Mouse (Mus musculus): ENCODE results near the gene Kdm8.

The Kdm8 gene

DNA sequence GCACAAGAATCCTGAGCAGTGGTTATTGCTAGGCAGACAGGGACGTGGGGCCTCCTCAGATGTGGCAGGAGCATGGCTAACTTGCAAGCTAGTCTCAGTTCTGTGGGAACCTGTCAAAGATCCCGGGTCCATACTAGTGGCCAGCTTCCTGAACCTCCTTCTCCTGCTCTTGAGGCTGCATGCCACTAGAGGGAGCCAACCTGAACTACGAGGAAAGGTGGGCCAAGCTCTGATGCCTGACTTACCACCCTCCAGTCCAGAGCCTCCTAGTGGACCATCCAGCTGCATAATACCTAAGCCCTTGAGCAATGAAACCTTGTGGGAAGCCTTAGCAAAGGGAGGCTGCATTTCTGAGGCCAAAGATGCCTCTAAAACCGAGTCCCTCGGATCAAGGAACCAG is 25.5 kb downstream of the Kdm8 start:
- DNase-seq, result peak; percentile 41

DNA sequence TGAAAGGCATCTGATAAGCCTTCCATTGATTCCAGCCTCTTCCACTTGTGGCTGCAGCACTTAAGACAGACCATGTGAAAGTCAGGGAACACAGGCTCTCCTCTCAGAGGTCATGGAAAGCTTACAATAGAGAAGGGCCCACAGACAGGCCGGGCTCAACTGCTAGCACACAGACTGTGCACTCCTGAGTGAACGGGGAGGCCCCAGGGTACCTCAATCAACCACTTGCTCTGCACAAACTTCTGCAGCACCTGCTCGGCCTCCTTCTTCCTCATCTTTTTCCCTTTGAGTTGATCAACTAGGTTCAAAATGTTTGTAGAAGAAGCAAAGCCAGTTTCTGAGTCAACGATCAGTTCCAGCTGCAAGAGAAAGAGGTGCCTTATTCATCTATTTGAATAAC is 26.4 kb downstream of the Kdm8 start:
- no peak for DNase-seq

DNA sequence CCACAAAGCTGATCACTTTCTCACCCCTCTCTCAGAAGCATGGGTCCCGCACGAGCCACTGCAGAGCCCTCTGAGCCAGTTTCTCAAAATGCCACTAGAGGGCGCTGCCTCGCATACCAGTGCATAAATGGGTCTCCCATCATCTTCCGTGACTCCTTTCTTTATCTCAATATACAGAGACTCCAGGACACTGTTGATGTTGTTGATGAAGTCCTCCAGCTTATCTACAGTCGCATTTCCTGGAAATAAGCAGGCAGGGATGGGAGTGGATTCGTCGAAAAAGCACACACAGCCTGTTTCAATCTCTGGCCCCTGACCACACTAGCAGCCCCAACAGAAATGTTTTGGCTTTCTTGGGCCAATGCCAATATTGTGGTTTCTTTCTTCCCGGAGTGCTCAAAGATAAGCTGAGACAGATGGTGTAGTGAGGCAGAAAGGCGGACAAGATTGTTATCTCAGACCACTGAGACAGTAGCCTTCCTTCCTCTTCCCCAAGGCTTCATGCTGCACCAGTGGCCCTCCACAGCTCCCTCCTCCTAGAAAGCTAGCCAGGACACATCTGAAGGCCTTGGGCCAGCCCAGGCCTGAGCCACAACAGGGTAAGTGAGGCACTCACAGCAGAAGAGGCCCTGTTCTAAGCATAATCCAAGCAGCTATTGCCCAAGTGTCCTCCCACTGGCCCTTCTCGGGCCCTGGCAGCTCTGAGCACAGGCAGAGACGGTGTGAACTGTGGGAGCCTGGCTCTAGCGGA is 27.7 kb downstream of the Kdm8 start:
- peak; percentile 66 for DNase-seq

DNA sequence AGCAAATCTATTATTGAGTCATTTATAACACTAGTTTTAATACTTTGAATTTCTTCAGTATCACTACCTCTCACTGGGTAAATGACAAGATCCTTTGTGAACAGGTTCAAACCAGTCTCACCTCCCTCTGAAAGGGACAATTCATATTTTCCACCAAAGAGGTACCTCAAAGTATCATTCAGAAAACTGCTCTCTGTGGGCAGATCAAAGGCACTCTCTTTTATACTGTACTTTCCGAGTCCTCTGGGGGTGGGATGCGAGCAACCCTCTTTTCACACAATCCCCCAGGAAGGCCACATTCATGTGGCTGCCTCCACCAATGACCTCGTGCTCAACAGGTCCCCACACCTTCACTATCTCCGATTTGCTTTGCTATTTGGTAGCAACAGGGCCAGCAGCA is 30.1 kb downstream of the Kdm8 start:
- DNase-seq, result no peak

DNA sequence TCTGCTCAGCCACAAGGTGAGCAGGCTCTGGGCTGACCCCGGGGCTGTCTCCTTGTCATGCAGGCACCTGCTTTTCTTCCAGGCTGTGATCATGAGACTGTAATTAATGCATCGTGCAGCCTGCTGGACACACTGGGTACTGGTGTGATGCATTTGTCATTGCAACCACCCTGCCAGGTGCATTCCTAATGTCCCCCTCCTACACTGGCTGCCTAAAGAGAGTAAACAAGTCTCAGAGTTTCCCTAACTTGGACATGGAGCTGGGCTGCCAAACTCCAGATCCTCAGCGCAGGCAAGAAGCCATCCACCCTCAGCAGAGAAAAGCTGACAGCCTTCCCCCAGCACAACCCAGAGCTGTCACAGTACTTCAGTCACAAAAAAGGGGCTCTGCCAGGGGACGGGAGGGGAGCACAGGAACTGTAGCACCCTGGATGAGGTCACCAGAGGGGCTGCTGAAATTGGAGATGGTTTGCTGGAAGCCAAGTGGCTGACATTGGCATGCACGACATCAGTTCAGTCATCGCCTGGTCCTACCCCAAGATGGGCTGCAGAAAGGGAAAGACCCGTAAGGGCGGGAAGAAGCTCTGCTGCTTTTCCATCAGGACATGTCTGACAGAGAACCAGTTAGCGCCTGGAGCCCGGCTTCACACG is 31.2 kb downstream of the Kdm8 start:
- no peak for DNase-seq

DNA sequence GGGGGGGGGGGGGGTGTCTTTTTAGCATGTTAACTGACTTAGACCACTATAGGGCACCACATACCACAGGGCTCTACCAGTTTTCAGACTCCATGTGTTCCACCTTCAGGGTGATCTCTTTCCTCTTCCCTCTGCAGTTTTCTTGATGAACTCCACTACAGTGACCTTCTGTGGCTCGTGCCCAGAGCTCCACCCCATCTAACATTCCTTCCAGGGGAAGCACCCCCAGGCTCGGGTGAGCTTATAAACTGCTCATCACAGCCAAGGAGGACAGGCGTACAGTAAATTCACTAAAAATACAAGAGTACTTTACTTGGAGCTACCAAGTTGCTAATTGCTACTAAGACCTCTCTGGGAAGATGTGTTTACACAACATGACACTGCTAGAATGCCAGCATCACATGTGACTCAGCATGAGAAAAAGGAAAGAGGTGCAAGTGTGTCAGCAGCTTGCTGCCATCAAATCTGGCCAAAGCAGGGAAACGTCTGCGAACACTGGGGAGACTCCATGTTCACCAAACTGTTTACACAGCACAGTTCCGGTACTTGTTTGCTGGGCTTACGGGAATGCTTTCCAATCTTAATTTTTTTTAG is 34.0 kb downstream of the Kdm8 start:
- no peak for DNase-seq

DNA sequence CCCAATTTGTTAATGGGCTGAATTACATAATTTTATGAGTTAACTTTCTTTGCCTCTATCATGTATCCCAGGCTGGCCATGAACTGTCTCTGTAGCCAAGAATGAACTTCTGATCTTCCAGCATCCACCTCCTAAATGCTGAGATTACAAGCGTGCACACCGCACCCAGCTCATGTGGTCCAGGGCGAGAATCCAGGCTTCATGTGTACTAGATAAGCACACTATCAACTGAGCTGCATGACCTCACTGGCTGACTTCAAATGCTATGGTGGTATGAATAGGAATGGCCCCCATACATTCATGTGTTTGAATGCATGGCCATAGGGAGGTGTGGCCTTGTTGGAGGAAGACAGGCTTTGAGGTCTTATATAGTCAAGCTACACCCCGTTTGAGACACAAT is 36.0 kb downstream of the Kdm8 start:
- DNase-seq, result no peak

DNA sequence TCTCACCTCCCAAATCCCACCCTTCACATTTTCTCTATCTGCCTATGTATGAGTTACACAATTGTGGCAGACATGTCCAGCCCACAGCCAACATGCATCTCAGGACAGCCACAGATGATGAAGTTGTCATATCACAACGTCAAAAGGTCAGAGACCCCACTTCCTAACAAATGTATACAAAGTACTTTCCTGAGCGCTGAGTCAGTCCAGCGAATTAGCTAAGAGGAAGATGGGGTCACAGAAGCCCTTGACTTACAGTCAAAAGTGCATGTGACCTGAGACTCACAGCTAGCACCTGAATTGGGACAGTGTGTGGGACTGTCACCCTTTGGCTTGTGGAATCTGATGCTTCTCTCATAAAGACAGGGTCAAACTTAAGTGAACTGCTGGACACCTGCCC is 37.9 kb downstream of the Kdm8 start:
- no peak for DNase-seq

DNA sequence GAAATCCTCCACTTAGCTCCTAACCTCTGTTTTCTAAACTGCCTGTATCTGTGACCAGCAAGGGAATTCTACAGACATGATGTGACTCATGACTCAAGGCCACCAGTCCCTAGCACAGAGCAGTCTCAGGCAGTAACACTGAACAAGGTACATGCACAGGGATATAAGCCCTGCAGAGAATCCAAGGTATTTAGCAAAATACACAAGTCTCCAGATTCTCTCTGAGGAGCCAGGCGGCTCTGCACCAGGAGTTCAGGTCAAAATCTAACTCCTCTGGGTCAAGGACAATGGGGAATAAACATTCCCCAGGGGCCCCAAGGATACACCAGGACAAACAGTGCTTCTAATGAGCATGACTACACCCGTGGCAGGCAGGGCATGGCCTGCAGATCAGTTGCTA is 38.4 kb downstream of the Kdm8 start:
- no peak for DNase-seq

DNA sequence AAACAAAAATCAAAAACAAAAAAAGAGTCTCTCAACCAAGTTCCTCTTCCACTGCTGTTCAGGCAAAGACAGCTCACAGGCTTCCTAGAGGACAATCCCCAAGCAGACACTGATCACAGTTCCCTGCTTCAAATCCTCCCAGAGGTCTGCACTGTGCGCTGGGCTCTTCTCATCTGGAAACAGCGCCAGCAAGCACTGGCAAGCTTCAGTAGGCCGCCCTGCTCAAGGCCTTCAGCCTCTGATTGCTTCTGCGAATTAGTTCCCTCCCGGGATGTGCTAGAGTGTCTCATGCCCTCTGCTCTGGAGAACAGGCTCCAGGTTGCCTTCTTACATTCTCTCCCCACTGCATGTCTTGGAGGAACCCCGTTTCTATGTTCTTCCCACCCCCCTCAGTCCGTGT is 40.3 kb downstream of the Kdm8 start:
- DNase-seq, result no peak

DNA sequence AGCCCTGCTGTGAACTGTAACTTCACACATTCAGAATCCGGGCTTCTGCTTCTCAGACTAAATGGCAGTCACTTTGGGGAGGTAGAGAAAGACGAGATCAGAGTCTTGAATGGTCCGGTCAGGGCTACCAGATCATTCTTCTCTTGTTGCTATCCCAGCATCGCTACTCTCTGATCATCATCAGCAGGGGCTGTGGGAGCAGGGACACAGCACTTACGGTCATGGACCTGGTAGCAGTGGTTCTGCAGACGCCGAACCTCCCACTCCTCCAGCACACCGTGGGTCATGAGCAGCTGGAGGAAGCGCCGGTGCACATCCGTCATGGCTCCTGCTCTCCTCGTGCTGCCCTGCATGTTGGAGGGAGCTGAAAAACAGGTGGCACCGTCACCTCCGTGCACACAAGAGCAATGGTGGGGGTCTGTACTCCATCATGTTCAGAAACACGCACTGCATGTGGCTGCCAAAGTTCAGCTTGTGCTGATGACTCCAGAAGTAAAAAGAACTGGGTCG is 41.7 kb downstream of the Kdm8 start:
- DNase-seq, result no peak

DNA sequence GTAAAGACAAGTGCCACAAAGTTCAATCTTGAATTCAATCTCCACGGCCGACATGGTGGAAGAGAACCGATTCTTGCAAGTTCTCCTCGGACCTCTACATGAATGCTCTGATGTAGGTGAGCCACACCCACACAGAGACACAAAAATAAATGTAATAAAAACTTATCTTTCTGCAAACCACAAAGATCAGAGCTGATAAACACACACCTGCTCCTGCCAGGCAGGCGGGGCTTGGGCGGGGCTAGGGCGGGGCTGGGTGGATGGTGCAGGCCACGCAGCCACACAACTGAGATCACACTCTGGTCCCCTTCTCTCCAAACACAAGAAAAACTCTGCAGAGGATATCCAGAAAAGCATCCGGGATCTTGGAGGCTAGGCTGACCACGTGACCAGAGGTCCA is 42.6 kb downstream of the Kdm8 start:
- no peak for DNase-seq

DNA sequence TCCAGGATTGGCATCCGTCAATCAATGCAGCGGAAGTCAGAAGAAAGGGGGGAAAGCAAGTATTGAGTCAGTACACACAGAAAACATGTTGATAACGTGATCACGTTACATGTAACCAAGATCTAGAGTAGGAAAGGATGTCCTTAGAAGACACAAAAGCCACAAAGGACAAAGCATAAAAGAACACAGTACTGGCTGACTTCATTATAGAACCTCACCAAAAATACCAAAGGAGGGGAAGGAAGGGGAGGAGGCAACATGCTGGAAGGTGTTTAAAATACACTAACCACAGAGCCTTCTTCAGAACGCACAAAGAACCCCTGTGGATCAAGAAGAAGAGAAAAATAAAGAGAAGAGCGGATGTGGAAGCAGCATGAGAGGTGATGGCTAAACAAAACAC is 44.2 kb downstream of the Kdm8 start:
- DNase-seq, result no peak

DNA sequence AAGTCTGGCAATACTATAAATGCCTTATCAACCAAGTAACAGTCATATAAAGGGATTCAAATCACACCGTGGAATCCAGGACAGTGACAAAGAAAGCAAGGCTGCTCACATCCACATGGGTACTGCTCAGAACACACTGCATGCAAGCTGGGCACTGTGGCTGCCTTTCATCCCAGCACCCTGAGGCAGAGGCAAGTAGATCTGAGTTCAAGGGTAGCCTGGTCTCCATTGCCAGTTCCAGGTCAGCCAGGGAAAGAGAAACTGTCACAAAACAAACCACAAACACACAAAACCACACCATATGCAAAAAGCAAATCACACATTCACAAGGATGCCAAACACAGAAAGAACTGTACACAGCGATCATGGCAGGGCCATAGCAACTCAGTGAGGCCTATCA is 45.2 kb downstream of the Kdm8 start:
- DNase-seq, result no peak

DNA sequence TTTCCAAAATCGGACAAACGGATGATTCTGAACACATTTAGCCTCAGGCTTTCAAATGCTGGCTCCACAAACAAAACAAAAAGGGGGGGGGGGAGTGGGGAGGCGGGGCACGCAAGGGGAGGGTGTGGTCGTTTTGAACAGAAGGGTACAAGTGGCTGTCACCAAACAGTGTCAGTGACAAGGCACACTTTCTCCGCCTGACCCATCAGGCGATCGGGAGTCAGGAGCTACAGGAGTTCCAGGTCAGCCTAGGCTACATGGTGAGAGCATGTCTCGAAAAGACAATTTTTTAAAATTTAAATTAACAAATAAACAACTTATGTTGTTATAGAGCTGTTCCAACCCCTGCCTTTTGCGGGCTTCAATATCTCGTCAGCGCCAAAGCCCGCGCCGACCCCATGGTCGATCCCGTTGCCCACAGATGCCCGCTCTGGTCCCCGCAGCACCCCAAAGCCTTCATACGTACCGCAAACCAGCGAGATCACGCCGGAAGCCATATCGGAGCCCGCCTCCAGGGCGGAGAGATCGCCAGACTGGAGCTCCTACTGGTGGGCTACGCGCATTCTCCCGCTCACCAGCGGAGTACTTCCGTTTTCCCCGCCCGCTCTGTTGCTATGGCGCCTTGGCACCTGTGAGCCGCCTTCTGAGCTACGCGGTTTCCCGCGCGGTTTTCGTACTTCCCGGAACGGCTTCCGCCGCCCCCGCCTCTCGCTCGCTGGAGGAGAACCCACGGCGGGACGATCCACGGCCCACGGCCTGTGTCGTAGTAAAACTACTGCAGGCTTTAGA is 46.7 kb downstream of the Kdm8 start, which contains the start of gene Nsmce1:
Gene Nsmce1 (minus strand): TSS at position 650 of the 789 bp plus-strand sequence.
- DNase-seq, result peak; percentile 94

DNA sequence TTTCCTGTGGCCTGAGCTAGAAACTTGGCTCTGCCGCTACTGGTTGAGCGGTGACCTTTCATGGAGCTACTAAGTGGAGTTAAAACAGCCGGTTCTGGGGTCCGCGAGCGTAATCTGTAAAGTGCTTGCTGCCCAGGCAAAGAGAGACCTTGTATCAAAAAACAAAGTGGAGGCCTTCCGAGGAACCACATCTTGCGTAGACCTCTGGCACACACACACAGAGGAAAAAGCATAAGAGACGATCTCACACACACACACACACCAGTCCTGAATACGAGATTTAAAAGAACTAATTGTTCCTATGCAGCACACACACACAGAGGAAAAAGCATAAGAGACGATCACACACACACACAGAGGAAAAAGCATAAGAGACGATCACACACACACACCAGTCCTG is 47.3 kb downstream of the Kdm8 start:
- no peak for DNase-seq

DNA sequence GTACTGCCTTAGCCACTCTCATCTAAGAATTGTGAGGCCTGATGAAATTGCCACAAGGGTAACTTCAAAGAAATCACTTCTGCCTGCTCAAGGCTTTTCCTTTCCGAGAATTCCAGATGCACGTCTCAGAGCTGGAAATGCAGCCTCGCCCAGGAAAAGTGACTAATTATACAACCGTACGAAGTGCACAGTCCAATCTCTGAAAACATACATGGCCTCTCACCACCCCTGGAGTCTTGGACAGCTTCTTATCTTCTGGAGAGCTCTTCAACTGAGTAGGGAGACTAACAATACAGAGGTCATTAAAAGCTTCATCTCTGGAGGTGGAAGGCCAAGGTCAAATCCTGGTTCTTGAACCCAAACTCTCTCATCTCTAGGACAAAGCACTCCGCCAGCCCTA is 48.1 kb downstream of the Kdm8 start:
- DNase-seq, result no peak

DNA sequence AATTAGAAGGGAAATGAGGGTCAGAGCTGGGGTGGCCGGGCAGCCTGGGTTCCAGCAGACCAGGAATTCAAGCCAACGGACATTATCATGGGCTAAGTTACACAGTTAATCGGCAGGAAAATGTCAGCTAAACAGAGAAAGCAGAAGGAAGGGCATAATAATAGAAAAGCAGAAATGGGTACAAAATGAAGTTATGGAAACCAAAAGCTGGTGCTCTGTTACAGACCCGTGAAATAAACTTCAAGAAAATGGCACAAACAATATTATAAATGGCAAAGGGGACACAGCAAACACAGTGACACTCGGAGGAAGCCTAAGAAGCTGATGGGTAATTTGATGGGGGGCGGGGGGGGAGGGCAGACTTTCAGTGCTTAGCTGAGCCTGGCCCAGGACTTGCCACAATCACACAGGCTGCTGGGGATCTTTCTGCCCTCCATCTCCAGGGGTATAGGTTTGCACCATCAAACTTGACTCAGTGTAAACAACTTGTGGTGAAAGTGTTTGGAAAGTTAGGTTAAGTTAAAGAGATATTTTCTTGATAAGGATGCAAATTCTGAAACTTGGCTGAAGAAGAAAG is 51.5 kb downstream of the Kdm8 start:
- no peak for DNase-seq

DNA sequence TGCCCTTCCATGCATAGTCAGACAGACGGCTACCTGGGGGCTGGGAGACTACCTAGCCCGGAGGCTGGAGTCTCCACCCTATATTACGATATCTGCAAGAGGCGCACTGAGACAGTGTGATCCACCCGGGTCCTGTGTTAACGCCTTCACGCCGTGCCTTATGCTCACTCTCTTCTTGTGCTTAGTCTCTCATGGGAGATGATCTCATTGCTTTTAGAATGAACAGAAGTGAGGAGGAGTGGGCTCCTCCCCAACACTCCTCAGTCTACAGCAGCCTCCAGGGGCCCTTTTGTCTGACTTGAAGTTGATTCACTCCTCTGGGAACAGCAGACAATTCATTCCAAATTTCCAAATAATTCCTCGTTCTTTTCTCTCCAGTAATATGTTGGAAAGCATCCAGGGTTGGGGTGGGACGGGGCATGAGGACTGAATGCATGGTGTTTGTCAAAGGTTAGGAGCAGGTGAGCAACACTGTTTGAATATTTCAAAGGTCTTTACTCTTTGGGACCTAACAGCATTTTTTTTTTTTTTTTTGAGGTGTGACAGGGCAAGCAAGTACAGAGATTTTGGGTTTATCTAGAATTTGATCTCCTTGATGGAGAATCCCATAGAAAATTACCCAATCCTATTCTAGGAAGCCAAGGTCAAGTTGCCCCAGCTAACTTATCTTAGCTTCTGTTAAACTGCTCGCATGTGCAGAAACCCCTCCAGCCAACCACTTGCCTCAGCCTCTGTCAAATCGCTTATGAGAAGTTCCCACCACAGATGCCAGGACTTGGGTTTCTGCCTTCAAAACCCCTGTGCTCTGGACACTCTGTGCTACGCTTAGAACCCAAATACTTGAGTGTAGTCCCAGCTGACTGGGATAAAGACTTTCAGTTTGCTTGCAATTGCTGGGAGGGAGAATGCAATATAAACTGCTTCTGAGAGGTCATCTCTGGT is 55.7 kb downstream of the Kdm8 start:
- no peak for DNase-seq

DNA sequence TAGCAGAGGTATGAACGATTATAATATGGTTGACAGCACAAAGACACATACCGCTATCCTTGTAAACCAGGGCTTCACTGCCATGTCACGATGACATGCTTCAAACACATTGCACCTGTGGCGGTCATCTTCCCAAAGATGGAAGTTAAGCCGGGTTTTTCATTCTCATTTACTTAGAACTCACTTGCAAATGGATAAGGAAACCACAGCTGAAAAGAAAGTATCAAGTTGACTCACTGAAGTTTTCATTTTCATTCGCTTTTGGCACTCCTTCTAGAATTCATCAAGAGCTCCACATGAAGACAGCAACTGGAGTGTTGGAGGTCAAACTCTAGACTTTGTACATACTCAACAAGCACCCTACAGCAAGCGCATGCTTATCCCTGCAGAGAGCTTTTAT is 56.4 kb downstream of the Kdm8 start:
- no peak for DNase-seq

DNA sequence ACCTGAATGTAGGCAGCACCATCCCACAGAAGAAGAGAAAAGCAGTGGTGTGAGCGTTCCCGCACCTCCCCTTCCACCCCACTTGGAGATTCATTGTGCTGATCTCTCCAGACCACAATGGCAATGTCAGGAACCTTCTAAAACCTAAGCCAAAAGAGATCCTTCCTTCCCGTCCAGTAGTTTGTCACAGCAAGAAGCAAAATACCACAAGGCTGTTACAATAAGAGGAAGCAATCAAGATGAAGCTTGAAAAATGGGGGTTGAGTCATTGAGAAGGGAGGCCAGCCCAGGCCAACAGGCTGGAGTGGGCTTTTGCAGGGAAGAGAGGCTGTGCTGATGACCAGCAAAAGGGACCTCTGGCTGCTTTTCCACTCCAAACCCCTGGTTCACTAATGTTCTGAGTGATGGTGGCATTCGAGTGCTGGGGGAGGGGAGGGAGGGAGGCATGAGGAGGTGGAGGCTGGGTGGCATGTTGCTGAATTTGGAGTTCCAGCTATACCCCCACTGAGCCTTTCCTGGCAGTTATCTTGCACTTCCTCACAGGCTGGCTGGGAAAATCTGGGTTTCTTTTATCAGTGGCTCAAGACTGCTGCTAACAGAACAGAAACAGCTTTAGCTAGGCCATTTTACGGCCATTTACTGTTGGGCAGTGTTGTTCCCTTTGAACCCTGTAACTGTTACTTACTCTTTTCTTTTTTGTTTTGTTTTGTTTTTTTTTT is 59.1 kb downstream of the Kdm8 start:
- no peak for DNase-seq

Data from cerebellum, adult 11 months (tissue).